Mouse (Mus musculus) lung, postnatal 0 days (tissue): ENCODE data around the gene Slc35f6.
"Not testable (repeated sequence)": the region's sequence is repeated elsewhere in the genome, so short reads cannot be mapped to it uniquely, and the experiment has no call there.

Experiments
- CTCF ChIP-seq: IDR thresholded peaks from 2 replicates; pipeline ENCODE4 v1.5.1; 2016; ENCODE audit warnings: antibody characterized with exemption, mild to moderate bottlenecking
- EP300 ChIP-seq: IDR thresholded peaks from 2 replicates; pipeline ENCODE4 v1.6.1; 2016; ENCODE audit warnings: antibody characterized with exemption, mild to moderate bottlenecking, control low read depth

- TF ChIP-seq CTCF, EP300: not testable (repeated sequence)
These were observed 53.6 kb downstream of the Slc35f6 start for GRCm38 (mm10) chr5:30701373-30701772.
